Mouse (Mus musculus) adrenal gland, adult (tissue): ENCODE measurements around the gene Itga1.
A peak's percentile ranks its signal among the peaks of the same experiment; 100 is the strongest.

Experiments used
- DNase-seq, 2 experiments: peaks; one replicate each; pipeline ENCODE4 v3.0.0; 2022 to 2023; ENCODE audit warnings: low spot score in 1 of 2; ENCODE audit not compliant: inconsistent age in 2 of 2

Gene Itga1

GRCm38 (mm10) chr13:115101355-115102191, at the start of gene Itga1, which contains the start of gene Gm49395:
Gene Itga1, minus strand, starts transcription at chr13:115101964.
Gene Gm49395, minus strand, starts transcription at chr13:115101921.
- DNase-seq = peak; percentile 85 to 95

GRCm38 (mm10) chr13:115150602-115151001, 48.8 kb upstream of the Itga1 start:
- DNase-seq = no peak

GRCm38 (mm10) chr13:115149849-115150248, 48.1 kb upstream of the Itga1 start:
- DNase-seq = no peak

- no peak for DNase-seq
Measured at GRCm38 (mm10) chr13:115143575-115143974, 41.8 kb upstream of the Itga1 start.

- DNase-seq = no peak
Measured at GRCm38 (mm10) chr13:115142066-115142465, 40.3 kb upstream of the Itga1 start.

GRCm38 (mm10) chr13:115138513-115138912, 36.7 kb upstream of the Itga1 start:
- no peak for DNase-seq

- DNase-seq = no peak
Measured at GRCm38 (mm10) chr13:115136761-115137160, 35.0 kb upstream of the Itga1 start.

GRCm38 (mm10) chr13:115132435-115132834, 30.7 kb upstream of the Itga1 start:
- peak in 1 of 2 experiments; percentile 7 for DNase-seq

- no peak for DNase-seq
Measured at GRCm38 (mm10) chr13:115131381-115131780, 29.6 kb upstream of the Itga1 start.

GRCm38 (mm10) chr13:115130035-115130434, 28.3 kb upstream of the Itga1 start:
- no peak for DNase-seq

- DNase-seq = no peak
Measured at GRCm38 (mm10) chr13:115127826-115128225, 26.1 kb upstream of the Itga1 start.

- DNase-seq = no peak
Measured at GRCm38 (mm10) chr13:115126534-115126933, 24.8 kb upstream of the Itga1 start.

GRCm38 (mm10) chr13:115125130-115125529, 23.4 kb upstream of the Itga1 start:
- peak in 1 of 2 experiments; percentile 46 for DNase-seq

- DNase-seq = peak; percentile 76 to 88
Measured at GRCm38 (mm10) chr13:115124521-115124920, 22.8 kb upstream of the Itga1 start.

GRCm38 (mm10) chr13:115118756-115119155, 17.0 kb upstream of the Itga1 start:
- no peak for DNase-seq

GRCm38 (mm10) chr13:115118195-115118594, 16.4 kb upstream of the Itga1 start:
- no peak for DNase-seq

GRCm38 (mm10) chr13:115116930-115117621, 15.3 kb upstream of the Itga1 start:
- DNase-seq = no peak

- no peak for DNase-seq
Measured at GRCm38 (mm10) chr13:115109628-115110027, 7.9 kb upstream of the Itga1 start.

- DNase-seq = no peak
Measured at GRCm38 (mm10) chr13:115107436-115107835, 5.7 kb upstream of the Itga1 start.

GRCm38 (mm10) chr13:115106183-115106582, 4.4 kb upstream of the Itga1 start:
- no peak for DNase-seq

- DNase-seq = no peak
Measured at GRCm38 (mm10) chr13:115102754-115103153, 990 bp upstream of the Itga1 start.
